Mouse (Mus musculus) C2C12 (cell line): Measurements from ENCODE around the gene Ror2.

Experiments used
- CEBPB ChIP-seq: IDR thresholded peaks from one replicate; pipeline ENCODE4 v1.6.1; 2011; ENCODE audit warnings: low read depth, mild to moderate bottlenecking, control low read depth, moderate library complexity
- CTCF ChIP-seq: IDR thresholded peaks from one replicate; pipeline ENCODE4 v1.5.1; 2011; ENCODE audit not compliant: control insufficient read depth, insufficient read depth, insufficient read length
- FOSL1 ChIP-seq: IDR thresholded peaks from one replicate; pipeline ENCODE4 v1.8.0; 2011; ENCODE audit warnings: mild to moderate bottlenecking, low read length; ENCODE audit not compliant: poor library complexity, insufficient read depth, severe bottlenecking
- MAX ChIP-seq: IDR thresholded peaks from one replicate; pipeline ENCODE4 v1.6.1; 2011; ENCODE audit warnings: mild to moderate bottlenecking, control low read depth
- MYOD1 ChIP-seq: IDR thresholded peaks from one replicate; pipeline ENCODE4 v1.6.1; 2011; ENCODE audit warnings: low read depth; ENCODE audit not compliant: control insufficient read depth, insufficient read length
- MYOG ChIP-seq: IDR thresholded peaks from one replicate; pipeline ENCODE4 v1.6.1; 2011; ENCODE audit not compliant: control insufficient read depth, insufficient read length; ENCODE audit errors: extremely low read depth
- USF1 ChIP-seq: IDR thresholded peaks from one replicate; pipeline ENCODE4 v1.6.1; 2011; ENCODE audit warnings: low read depth, mild to moderate bottlenecking, control low read depth, moderate library complexity

DNA sequence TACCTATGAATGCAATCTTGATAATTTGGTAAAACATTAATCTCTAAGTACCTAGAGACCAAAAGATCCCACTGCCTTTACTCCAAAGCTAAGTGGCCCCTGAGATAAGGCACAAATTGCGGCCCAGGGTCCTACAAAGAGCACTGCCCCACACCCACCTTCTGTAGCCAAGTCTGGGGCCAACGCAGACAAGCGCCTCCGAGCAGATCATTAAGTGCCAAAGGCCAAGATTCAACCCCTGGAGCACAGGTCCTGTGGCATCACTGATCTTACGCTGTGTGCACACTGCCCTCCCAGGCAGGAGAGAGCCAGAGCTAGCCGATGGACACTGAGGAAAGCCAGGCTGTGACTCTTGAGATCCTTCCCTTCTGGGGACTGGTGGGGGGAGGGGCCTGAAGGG lies 38.7 kb downstream of the Ror2 start:
- TF ChIP-seq MYOG, result no peak
- TF ChIP-seq CTCF, result no peak
- TF ChIP-seq USF1, result no peak
- TF ChIP-seq MYOD1, result no peak
- no peak for TF ChIP-seq CEBPB
- no peak for TF ChIP-seq FOSL1
- TF ChIP-seq MAX, result no peak
